ENCODE assay signal across 8 mouse cellular contexts in genomic region chr7:97788190-97788668, GRCm38 (mm10). TPM values are rescaled to one million over a fixed set of nuclear protein-coding genes. Genes with fewer than 3 reads are reported as not detected.
DNase-seq lines count a peak whose midpoint lies in the region; ATAC-seq and TF ChIP-seq lines count a peak whose summit lies in the region.

Gene Pak1 (plus strand): TSS chr7:97788541.

- no peaks in the 10 kb centered on the region for H3K9me3 ChIP-seq in heart, embryonic 13.5 days
- H3K9me3 ChIP-seq in liver, embryonic 11.5 days (ENCODE audit: control insufficient read depth, low read length) = no peaks in the 10 kb centered on the region
- no peaks in the 10 kb centered on the region for H3K9me3 ChIP-seq in stomach, embryonic 14.5 days (ENCODE audit: control insufficient read depth, low read depth, low read length)

- H3K27me3 ChIP-seq in heart, embryonic 13.5 days (replicated peaks) = peaks cover 74% of the 10 kb centered on the region
- H3K27me3 ChIP-seq in liver, embryonic 11.5 days (replicated peaks; ENCODE audit: control insufficient read depth, insufficient read depth, low read length) = peaks cover 28% of the 10 kb centered on the region
- H3K27me3 ChIP-seq in stomach, embryonic 14.5 days (ENCODE audit: control insufficient read depth, insufficient read depth, low read length) = no peaks in the 10 kb centered on the region

- peak within 1 kb of the TSS; percentile 82 for H3K9ac ChIP-seq in heart, embryonic 13.5 days
- H3K9ac ChIP-seq in liver, embryonic 11.5 days (ENCODE audit: low read depth, low read length) = peak within 1 kb of the TSS; percentile 61
- peak within 1 kb of the TSS; percentile 52 for H3K9ac ChIP-seq in stomach, embryonic 14.5 days (replicated peaks; ENCODE audit: low read depth, low read length)

- peak within 1 kb of the TSS; percentile 77 for H3K4me3 ChIP-seq in heart, embryonic 13.5 days
- H3K4me3 ChIP-seq in liver, embryonic 11.5 days (ENCODE audit: low read depth, low read length) = peak within 1 kb of the TSS; percentile 71
- H3K4me3 ChIP-seq in stomach, embryonic 14.5 days (ENCODE audit: low read depth, low read length) = peak within 1 kb of the TSS; percentile 81

- H3K27ac ChIP-seq in heart, embryonic 13.5 days (replicated peaks) = no peak within 1 kb of the TSS
- no peak within 1 kb of the TSS for H3K27ac ChIP-seq in liver, embryonic 11.5 days (ENCODE audit: low read depth, low read length)
- peak within 1 kb of the TSS; percentile 82 for H3K27ac ChIP-seq in stomach, embryonic 14.5 days (ENCODE audit: low read length)

- no peak for TF ChIP-seq CTCF in brain, embryonic 14.5 days (IDR thresholded peaks at IDR 0.05; ENCODE audit: borderline replicate concordance, extremely low read depth, insufficient read depth, insufficient read length)

- WGBS in heart, embryonic 13.5 days = under 1% methylated on average over 37 of the region's 46 CpGs
- 1% methylated on average over 46 of the region's 46 CpGs for WGBS in liver, embryonic 11.5 days
- WGBS in stomach, embryonic 14.5 days = 1% methylated on average over 46 of the region's 46 CpGs

- no peak for ATAC-seq in erythroblast, adult 5-6 weeks (replicated peaks; ENCODE audit: low FRiP score, poor library complexity, severe bottlenecking)
- peak; percentile 88 for ATAC-seq in heart, embryonic 13.5 days (ENCODE audit: extremely low read depth, insufficient number of reproducible peaks, low FRiP score, low TSS enrichment)
- ATAC-seq in liver, embryonic 11.5 days (replicated peaks; ENCODE audit: low FRiP score) = peak; percentile 90
- ATAC-seq in stomach, embryonic 14.5 days (ENCODE audit: insufficient number of reproducible peaks, insufficient read depth, low FRiP score, low read depth) = peak; percentile 90

- DNase-seq in CD4-positive helper T cell, adult 2 months (ENCODE audit: low read depth, low spot score) = peak; percentile 83
- peak; percentile 92 for DNase-seq in brain, embryonic 14.5 days (ENCODE audit: low read depth)
- peak; percentile 86 for DNase-seq in kidney, postnatal 10 days
- DNase-seq in liver, embryonic 11.5 days (ENCODE audit: low spot score) = peak; percentile 80
- DNase-seq in naive thymus-derived CD4-positive, alpha-beta T cell, adult 2 months (ENCODE audit: low read depth) = peak; percentile 82

- peak within 1 kb of the TSS; percentile 98 for H3K4me2 ChIP-seq in heart, embryonic 13.5 days
- H3K4me2 ChIP-seq in liver, embryonic 11.5 days = peak within 1 kb of the TSS; percentile 99
- peak within 1 kb of the TSS; percentile 93 for H3K4me2 ChIP-seq in stomach, embryonic 14.5 days (replicated peaks; ENCODE audit: low read depth, low read length)

- H3K36me3 ChIP-seq in heart, embryonic 13.5 days = no peaks in the 10 kb centered on the region
- H3K36me3 ChIP-seq in liver, embryonic 11.5 days (ENCODE audit: control insufficient read depth, insufficient read depth, low read length) = no peaks in the 10 kb centered on the region
- no peaks in the 10 kb centered on the region for H3K36me3 ChIP-seq in stomach, embryonic 14.5 days (ENCODE audit: control insufficient read depth, insufficient read depth, low read length)

- TF ChIP-seq POLR2A in brain, embryonic 14.5 days (IDR thresholded peaks at IDR 0.05; ENCODE audit: borderline replicate concordance, extremely low read depth, insufficient read depth, insufficient read length, poor library complexity, severe bottlenecking) = peak; percentile 82

- 0 out of 2 replicates have a peak, but pooled peaks cover 11% of the 10 kb centered on the region for H3K4me1 ChIP-seq in heart, embryonic 13.5 days
- peaks cover 3% of the 10 kb centered on the region; the same call in 1 of the 2 replicates for H3K4me1 ChIP-seq in liver, embryonic 11.5 days (replicated peaks; ENCODE audit: control insufficient read depth, insufficient read depth, low read length)
- H3K4me1 ChIP-seq in stomach, embryonic 14.5 days (ENCODE audit: control insufficient read depth, insufficient read depth, low read length) = no peaks in the 10 kb centered on the region; the same call in 1 of the 2 replicates

RNA-seq across cellular contexts. Expression of gene Pak1, which starts in this region (rescaled TPM):
- polyA plus RNA-seq in brain, embryonic 14.5 days (2012; rRNA removed) = 96.0 and 138 TPM in 2 replicates
- total RNA-seq in erythroblast, adult 5-6 weeks (2015; ENCODE audit: low replicate concordance) = 13.6 and 14.0 TPM in 2 replicates
- 9.3 and 14.5 TPM in 2 replicates for total RNA-seq in erythroblast, adult 5-6 weeks (2017; ENCODE audit: low replicate concordance)
- polyA plus RNA-seq in heart, embryonic 13.5 days (2015; fragmentation: Nextera tagmentation; extraction: Ambion mirVana) = 4.6 and 4.7 TPM in 2 replicates
- polyA plus RNA-seq in liver, embryonic 11.5 days (2014; fragmentation: Nextera tagmentation; extraction: Ambion mirVana) = 15.2 and 15.4 TPM in 2 replicates
- 35.7 and 36.2 TPM in 2 replicates for polyA plus RNA-seq in stomach, embryonic 14.5 days (2014; fragmentation: Nextera tagmentation; extraction: Ambion mirVana)
